In the genomic region with DNA sequence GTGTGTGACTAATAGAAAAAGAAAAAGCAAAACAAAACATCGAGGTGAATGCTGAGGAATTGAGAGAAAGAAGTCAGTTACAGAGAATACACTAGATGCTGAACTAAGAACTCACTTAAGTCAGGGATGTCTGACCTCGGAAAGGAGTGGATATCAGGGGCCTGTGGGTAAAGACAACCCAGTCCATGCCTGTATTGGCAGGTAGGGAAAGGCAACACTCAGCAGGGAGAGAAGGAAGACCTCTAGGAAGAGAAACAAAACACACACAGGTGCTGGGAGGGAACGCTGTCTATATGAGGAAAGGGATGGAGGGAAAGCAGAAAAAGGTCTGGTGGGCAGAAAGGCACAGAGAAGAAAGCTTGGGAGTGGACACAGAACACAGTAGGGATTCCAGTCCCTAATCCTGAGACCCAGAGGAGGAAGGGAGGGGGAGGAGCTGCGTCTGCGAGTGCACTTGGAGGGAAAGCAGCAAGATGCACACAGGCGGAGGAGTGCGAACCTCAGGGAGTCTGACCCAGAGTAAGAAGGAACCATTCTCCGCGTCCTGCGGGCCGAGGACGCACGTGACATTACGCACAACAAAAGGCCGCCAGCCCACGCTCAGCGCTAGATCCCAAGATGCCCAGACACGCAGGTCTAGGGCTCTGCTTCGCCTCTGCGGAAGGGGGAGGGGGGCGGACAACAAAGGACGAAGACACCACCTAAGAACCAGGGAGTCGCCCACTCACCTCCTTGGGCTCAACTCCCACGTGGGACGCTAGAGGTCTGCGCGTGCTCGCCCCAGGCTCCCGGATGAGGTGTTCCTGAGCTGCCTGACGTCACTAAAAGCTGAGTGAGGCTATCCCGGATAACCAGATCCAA, we compare ENCODE assay signal across 8 mouse cellular contexts. TPM values are rescaled to one million over a fixed set of nuclear protein-coding genes. Genes with fewer than 3 reads are reported as not detected.
DNase-seq lines count a peak whose midpoint lies in the region; ATAC-seq and TF ChIP-seq lines count a peak whose summit lies in the region.

A gene (minus strand): TSS at position 770 of the 861 bp plus-strand sequence.

- peak; percentile 88 for DNase-seq in adrenal gland, postnatal 14 days
- DNase-seq in embryo, embryonic 11.5 days (ENCODE audit: low read depth, low spot score) = peak; percentile 71
- peak; percentile 98 for DNase-seq in heart, adult 11 months
- peak; percentile 88 to 94 for DNase-seq in left cerebral cortex, postnatal 25 days (ENCODE audit: low spot score in 2 of 2)
- peak; percentile 79 for DNase-seq in right cerebral cortex, postnatal 14 days
- DNase-seq in urinary bladder, postnatal 14 days (ENCODE audit: low spot score) = peak; percentile 63

- peak within 1 kb of the TSS; percentile 51 for H3K4me3 ChIP-seq in intestine, postnatal 0 days (ENCODE audit: low read depth, low read length)

- H3K27me3 ChIP-seq in intestine, postnatal 0 days (replicated peaks; ENCODE audit: control insufficient read depth, insufficient read depth, low read length) = no peaks in the 10 kb centered on the region

- H3K9ac ChIP-seq in intestine, postnatal 0 days (ENCODE audit: low read depth, low read length) = peak within 1 kb of the TSS; percentile 43

- WGBS in intestine, postnatal 0 days = 6% methylated on average over 31 of the region's 31 CpGs

- peak within 1 kb of the TSS; percentile 84 for H3K4me2 ChIP-seq in intestine, postnatal 0 days (replicated peaks; ENCODE audit: low read depth)

- intact Hi-C loops in left cerebral cortex, postnatal 25 days (cut with DNase I) = no loop called here

- TF ChIP-seq CTCF in intestine, postnatal 0 days (IDR thresholded peaks at IDR 0.05; ENCODE audit: low read depth) = no peak

- H3K4me1 ChIP-seq in intestine, postnatal 0 days (replicated peaks; ENCODE audit: control insufficient read depth, insufficient read depth, low read length) = no peaks in the 10 kb centered on the region

- peak within 1 kb of the TSS; percentile 57; the same call in 1 of the 2 replicates for H3K27ac ChIP-seq in intestine, postnatal 0 days (ENCODE audit: low read depth, low read length)

- peaks cover 7% of the 10 kb centered on the region; the same call in 1 of the 2 replicates for H3K36me3 ChIP-seq in intestine, postnatal 0 days (ENCODE audit: control insufficient read depth, insufficient read depth)

- ATAC-seq in intestine, postnatal 0 days = peak; percentile 98
- peak; percentile 96 for ATAC-seq in megakaryocyte progenitor cell, adult 5-6 weeks (replicated peaks; ENCODE audit: poor library complexity)

- no peaks in the 10 kb centered on the region for H3K9me3 ChIP-seq in intestine, postnatal 0 days (ENCODE audit: control insufficient read depth)

RNA-seq across cellular contexts. Expression of the gene that starts here (rescaled TPM):
- total RNA-seq in adrenal gland, postnatal 14 days (2021) = 2.8 and 3.7 TPM in 2 replicates
- 0.77 and 1.1 TPM in 2 replicates for polyA plus RNA-seq in intestine, postnatal 0 days (2015; fragmentation: Nextera tagmentation; extraction: Ambion mirVana)
- total RNA-seq in left cerebral cortex, postnatal 25 days (2021) = 10 to 100 TPM; 16.7 to 18.6 TPM
- 0.95 and 2.0 TPM in 2 replicates for total RNA-seq in megakaryocyte progenitor cell, adult 5-6 weeks (2015)
- 1.1 and 1.7 TPM in 2 replicates for total RNA-seq in megakaryocyte progenitor cell, adult 5-6 weeks (2017)

Comparison
In these comparisons a context has a peak if more than half of its experiments do, and no peak if none do; other contexts are left out.
1. Peak in every context shown above with its lines: DNase-seq, ATAC-seq, H3K4me3 ChIP-seq and H3K27ac ChIP-seq.